Mouse (Mus musculus): ENCODE measurements around the gene Gbe1.

Gbe1 gene

DNA sequence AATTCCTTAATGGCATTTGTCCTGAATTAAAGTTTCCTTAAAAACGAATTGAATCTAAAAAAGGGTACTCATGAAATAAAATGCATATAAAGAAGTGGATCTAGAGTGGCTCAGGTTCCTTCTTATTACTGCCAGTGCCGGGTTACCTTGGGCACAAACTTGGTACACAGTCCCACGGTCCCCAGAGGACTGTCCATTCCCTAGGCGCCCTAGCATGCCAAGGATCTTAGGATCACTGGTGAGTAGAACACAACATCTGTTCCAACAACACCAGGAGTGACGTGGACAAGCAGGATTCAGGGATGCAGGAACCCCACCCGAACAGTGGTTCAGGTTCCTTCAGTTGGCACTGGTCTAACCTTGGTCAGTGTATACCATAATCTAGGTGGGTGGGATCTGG lies 44.6 kb downstream of the Gbe1 start:
- no peak for DNase-seq

DNA sequence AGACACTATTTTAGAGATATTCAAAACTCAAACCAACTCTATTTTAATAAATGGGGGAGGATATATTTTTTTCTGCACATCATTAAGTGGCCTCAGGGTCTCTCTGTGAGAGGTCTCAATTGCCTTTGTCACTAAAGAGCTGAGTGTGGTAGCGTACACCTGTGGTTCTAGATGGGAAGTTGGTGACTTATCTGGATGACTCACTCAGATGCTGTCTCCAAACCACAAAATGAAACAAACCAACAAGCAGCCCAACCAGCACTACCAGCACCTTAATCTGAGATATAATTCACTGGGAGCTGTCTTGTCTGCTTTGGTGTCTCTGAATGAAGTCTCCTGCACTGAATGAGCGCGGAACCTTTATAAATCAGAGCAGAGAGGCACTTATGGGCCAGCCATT lies 51.5 kb downstream of the Gbe1 start:
- DNase-seq, result no peak

DNA sequence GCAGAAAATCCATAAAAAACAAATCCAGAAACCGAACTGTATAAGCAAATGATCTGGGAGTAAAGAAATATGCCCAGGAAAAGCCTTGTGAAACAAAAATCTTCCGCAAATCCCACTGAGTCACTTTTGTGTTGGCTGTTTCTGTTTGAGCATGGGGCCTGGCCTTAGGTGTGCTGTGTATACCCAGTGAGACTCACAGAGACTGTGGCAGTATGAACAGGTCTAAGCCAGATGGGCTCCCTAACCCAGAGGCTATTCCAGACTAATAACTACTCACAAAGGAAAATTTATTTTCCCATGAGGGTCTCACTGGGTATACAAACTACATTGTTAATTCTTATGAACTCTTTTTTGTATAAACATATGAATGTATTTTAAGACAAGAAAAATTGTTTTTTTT lies 67.3 kb downstream of the Gbe1 start:
- DNase-seq, result no peak

DNA sequence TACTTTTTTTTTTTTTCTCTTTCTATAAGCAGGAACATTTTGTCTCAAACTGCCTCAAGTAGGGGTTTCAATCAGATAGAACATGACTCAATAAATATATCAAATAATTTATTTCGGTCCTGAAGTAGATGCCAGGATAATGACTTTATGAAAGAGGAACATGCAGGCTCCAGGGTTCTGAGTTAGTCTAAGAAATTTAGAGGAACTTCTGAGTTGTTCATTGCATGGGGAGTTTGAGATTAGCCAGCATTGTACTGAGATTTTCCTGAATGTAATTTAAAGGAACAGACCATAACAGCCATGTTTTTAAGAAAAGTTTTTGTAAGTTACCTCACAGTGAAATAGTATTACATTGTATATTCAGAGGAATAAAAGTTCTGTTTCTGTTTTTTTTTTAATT lies 71.7 kb downstream of the Gbe1 start:
- DNase-seq, result no peak

DNA sequence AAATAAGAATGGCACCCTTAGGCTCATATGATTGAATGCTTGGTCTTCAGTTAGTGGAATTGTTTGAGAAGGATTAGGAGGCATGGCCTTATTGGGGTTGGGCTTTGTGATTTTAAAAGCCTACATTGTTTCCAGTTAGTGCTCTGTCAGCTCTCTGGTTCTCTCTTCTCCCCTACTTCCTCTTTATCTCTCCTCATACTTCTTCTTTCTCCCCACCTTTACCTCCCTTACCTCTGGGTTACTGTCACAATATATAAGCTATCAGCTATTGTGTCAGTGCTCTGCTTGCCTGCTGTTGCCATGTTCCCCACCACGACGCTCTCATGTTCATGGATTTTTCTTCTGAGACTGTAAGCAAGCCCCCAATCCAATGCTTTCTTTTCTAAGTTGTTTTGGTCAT lies 73.6 kb downstream of the Gbe1 start:
- no peak for DNase-seq

DNA sequence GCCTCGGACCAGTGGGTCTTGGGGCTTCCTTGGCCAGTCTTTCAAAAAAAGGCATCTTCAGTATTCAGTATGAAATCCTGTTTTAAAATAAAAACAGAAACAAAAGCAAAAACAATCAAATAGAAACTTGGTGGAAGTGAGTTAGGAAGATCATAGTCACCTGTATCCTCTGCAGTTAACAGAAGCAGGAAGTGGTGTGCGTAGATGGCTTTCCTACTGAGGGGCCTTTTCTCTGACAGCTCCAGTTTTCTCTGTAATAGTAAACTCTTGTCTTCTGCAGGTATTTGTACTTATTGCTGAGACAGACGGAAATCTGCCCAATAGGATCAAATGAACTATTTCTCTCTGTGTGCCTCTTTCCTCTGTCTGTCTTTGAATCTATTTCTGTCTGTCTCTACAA lies 81.5 kb downstream of the Gbe1 start:
- no peak for DNase-seq

DNA sequence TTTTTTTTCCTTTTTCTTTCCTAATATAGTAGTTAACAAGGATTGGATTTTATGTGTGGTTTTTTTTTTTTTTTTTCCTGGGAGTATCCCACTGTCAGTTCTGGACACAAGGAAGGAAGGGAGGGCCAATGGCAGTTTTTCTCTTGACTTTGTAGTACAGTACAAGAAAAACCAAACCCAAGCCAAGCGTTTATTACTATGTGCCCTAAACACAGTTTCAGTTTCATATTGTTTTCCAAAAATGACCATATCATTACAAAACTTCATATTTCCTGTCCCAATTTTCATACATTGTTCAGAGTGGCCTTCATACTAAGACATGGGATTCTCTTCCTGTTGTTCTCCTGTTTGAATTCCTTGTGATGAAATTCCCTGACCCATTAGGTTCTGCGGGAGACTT lies 94.0 kb downstream of the Gbe1 start:
- DNase-seq, result no peak

DNA sequence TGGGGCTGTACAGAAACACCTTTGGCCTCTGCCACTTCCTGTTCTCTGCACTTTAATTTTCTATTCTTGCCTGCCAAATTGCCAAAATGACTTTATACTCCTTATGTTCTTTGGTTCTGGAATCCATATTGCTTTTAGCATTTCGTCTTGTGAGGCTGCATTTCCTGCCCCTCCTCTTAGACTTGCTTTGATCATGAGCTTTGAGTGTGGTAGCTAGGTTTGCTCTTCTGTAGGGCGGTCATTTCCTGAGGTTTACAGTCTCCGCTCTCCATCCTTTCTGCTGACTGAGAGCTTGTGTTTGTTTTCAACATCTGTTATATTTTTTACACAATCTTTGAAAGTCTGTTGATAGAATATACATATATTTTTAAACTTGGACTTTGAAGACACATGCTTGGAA lies 107.3 kb downstream of the Gbe1 start:
- DNase-seq, result no peak

DNA sequence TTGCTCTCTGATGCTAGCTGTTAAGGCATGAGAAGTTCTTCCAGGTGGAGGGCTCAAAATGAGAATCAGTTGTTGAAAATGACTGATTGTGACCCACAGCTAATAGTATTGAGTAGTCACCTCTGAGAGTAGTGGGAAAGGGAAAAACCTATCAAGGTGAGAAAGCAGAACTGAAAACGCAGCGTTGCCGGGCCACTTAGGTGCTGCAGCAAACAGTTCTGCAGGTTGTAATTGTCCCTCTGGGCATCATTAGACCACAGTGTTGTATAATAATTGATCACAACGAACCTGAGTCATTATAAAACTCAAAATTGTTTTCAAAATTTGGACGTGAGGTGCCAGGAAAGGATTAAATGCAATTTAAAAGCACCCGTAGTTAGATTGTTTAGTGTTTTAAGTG lies 135.8 kb downstream of the Gbe1 start:
- no peak for DNase-seq

DNA sequence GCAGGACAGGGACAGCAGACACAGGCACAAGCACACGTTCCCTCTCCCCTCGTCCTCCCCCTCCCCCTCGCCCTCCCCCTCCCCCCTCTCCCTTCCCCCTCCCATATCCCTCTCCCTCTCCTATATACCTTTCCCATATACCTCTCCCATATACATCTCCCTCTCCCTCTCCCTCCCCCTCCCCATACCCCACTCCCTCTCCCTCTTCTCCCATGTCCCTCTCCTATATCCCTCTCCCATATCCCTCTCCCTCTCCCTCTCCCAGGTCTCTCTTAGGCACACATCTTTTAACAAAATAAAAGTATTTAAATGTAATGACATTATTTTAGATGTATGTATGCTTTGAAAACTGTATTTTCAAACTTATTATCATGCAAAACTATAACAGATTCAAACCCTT lies 161.8 kb downstream of the Gbe1 start:
- no peak for DNase-seq

DNA sequence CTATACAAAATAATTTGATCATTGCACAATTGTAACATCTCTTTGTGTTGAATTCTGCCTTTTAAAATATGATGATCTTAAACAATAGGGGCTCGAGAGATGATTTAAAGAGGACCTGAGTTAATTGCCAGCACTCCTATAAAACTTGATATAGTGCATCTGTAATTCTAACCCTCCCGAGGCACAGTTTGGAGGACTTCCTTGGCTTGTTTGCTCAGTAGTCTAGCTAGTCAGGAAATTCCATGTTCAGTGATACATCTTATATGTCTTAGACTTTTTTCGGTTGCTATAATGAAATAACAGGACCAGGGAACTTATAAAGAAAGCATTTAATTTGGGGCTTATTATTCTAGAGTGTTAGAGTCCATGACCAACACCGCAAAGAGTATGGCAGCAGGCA lies 162.4 kb downstream of the Gbe1 start:
- DNase-seq, result no peak

DNA sequence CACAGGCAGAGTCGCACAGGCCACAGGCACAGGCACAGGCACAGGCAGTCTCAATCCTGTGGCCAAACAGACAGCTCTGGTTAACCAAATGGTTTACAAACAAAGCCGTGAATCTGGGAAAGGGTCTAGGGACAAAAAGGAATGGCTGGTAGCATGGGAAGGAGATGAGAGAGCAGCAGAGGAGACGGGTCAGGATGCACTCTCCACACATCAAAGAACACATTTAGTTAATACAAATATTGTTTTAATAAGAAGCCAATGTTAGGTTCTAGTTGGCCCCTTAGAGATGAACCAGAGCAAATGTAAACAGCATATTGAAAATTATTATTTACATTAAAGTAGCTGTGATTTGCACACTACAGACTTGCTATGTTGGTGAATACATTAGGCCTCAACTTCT lies 166.7 kb downstream of the Gbe1 start:
- no peak for DNase-seq

DNA sequence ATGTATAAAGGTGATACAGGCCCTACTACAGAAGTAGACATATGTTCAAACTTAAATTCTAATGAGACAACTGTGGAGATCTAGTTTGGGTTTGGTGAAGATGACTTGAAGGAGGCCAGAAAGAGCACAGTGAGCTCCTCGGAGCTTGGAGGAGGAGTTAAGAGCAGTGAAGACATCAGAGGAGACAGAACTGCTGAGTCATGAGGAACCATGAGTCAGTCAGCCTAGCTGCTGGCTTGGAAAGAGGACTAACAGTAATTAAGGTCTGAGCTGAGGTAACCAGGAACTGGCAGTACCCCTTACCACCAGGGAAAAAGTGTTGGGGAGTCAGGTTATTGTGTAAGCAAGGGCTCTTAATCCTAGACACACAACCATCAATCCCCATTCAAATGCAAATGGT lies 192.7 kb downstream of the Gbe1 start:
- DNase-seq, result no peak

DNA sequence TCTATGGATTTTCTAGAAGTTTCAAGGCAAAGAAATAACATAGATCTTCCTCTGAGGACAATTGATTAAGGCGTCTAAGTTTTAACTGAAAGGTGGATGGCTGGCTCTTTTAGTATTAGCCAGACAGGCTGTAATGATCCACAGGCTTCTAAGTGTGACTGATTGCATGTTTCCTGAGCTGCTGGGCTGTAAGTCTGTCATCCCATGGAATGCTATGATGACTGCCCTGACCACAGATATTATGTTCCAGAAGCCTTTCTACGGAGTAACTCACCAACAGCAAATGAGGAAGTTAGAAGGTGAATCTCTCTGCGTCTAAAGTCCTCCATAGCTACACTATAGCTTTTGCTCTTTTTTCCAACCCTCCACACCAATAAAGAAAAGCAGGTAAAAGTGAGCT lies 197.2 kb downstream of the Gbe1 start:
- DNase-seq, result no peak

DNA sequence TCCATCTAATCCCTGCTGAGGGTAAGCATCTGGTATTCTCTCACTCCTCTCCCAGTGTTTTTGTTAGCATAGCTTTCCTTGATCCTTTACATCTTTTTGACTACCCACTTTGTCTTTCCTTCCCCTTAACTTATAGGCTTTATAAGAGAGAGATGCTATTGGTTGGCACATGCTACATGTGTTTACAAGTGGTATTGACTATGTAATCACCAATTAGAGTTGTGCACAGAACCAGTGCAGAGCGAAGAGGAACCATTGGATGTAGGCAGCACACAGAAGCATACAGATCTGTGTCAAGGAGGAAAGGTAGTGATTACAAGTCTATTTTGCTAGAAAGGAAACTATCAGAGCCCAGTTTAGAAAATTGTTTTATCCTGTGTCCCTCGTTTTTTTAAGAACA lies 209.1 kb downstream of the Gbe1 start:
- no peak for DNase-seq

DNA sequence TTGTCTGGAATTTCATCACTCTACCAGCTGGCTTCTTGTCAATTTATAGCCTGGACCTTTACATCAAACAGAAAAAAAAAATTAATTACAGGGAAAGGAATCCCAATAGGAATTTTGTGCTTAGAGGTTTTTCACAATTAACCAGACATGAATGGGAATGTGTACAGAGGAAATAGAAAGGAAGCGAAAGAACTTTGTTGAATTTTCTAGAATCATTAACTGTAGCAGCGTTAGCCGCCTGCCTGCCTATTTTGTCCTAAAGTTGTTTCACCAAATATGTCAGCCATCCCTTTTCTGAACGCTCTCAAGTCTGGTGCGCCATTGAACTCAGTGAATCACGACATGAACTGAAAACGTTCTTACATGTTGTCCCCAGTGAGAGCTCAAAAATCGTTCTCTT lies 209.8 kb downstream of the Gbe1 start:
- no peak for DNase-seq

DNA sequence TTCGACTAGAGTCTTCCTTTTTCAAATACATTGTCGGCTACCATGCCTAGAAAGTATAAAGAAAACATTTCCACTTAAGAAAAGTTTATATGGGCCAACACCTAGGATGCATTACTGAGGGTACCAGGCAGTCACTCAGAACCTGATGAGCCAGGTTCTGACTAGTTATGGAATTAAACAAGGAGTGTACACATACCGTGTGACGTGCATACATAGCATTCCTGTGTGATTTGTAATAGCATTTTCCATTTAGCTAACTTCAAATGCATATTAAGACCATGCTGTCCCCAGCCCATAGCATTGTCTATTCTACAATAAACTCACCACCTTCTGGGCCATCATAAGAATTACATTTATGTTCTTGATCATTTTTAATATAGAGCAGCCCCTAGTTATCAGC lies 210.5 kb downstream of the Gbe1 start:
- no peak for DNase-seq

DNA sequence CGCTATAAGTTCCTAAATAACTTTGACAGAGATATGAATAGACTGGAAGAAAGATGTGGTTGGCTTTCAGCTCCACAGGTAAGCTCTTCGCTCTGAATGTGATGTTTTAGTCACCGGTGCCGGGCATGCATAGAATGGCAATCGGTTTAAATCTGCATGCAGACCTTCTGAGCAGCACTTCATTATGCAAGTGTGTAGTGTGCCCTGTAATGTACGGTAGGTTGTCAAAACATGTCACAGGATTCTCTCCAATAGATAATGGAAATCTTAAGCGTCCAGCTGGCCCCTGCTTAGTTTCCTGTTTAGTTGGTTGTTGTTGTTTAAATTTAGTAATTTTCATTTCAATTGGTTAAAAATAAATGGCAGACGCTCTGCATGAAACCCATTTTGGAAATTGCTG lies 213.5 kb downstream of the Gbe1 start:
- no peak for DNase-seq

DNA sequence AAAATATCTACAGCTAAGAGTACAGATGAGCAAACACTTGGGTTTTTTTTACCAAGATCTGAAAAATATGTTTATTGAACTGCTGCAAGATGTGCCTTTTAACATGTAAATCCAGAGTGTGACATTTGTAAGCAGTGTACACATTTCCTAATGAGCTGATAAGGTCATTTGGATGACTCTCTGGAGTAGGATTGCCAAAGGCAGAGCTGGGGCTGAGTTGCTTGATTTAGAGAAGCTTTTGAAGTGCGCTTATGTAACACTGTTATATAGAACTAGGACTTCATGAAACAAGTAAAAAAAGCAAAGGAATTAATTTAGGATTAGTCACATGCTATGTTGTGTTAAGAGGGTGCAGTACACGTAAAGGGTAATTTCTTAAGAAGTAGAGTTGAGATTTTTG lies 221.5 kb downstream of the Gbe1 start:
- no peak for DNase-seq

DNA sequence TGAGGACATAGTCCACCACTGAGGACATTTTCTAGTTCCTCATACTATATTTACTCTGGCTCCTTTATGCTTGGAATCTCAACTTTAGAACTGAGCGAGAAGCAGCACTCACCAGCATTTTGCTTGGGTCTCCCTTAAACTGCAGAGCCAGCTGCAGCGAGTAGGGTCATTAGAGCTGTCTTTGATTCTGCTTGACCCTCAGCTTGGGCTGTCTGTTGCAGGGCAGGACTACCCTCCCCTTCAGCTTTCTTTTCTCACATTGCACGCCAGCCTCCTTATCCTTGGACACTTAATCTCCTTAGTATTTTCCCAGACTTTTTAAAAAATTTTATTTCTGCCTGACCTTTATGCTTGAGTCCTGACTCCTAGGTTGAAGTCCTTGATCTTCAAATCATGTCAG lies 237.1 kb downstream of the Gbe1 start:
- no peak for DNase-seq

DNA sequence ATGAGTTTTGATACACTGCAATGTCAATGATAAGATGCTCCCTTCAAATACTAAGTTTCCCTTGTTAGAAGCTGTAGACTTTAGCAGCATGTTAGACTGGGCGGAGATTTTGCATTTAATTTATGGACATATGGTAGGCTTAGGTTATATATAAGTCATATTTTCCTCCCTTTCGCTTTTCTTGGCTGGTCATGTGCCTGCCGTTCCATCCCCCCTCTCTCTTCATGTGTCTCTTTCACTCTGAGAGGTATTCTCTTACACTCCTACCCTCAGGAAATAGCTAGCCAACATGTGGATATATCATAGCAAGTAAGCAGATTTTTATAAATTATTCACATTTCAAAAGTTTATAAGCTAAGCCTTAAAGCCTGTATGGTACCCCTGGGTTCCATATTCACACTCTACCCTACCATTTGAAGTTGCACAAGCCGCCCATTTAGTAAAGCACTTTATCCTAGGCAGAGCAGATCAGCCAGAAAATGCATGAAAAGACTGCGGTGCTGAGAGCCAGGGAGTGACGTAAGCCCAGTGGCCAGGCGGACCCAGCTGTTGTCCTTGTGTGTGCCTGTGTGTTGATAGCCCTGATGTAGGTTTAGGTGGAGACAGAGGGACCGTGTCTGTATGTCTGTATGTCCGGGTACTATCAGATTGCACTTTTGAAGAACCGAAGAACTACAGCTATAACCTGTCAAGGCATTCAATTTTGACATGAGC lies 248.0 kb downstream of the Gbe1 start:
- no peak for DNase-seq

DNA sequence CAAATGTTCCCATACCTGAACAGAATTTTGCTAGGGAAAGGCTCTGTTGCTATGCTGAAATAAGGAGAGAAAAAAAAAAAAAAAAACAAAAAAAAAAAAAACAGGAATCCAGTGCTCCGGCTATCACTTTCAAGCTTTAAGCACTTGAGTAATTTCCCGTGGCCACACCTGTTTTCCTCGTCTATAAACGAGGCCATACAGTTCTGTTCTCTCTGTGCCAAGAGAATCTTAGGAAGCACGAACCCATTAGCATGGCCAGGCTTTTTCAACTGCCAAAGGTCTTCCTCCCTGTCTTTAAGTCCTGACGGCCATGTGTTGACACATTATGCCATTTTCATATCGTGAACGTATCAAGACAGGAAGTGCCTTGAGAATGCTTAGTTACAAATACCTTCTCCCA lies 248.8 kb downstream of the Gbe1 start:
- no peak for DNase-seq

DNA sequence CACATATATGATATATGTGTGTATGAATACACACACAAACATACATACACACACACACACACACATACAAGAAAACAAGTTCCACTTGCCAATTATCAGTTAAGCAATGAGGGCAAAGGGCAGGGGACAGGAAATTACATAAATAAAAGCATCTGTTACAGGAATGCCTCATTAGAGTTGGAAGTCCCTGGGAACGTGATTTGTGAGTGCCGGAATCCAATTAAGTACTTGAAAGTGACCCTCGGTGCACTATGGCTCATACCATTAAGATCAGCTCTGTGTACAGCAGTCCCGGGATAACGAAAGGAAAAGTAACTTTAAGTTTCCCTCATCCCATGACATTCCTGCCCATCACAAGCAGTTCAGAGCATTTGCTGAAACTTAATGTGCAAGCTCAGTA lies 249.7 kb downstream of the Gbe1 start:
- no peak for DNase-seq

DNA sequence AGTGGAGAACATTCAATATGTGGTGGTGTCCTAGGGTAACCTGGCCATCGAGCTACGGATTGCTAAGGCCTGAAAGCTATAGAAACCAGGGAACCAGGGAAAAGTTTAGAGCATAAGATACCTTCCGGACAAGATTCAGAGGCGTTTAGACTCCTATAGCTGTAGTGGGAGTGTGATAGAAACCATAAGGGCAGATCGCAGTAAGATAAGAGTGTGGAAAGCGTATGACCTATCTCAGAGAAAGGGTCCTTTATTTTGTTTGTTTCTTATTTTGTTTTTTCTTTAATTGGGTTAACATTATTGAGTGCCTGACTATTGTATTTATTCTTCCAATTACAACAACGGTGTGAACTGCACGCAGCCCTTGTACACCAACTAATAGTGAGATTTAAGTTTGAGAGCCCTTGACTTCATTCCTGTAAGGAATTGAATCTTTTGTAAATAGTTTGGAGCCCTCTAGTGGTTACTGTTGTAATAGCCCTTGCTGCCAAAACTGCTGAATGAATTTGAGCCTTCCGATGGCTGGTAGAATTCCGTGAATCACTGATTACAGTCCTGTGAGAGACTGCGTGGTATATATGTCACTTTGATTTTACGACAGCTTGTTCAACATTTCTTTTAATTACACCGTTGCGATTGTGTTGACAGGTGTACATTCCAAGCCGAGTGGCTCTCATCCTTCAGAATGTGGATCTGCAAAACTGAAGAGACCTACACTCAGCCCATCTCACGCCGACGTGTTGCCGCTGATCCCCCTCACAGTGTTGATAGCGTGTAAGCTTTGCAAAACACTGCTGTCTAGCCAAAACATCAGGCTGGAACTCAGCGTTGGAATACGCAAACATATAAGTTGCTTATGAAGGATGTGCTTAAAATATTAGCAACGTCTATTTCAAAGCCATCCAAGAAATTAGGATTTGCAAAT lies 254.9 kb downstream of the Gbe1 start:
- DNase-seq, result no peak

DNA sequence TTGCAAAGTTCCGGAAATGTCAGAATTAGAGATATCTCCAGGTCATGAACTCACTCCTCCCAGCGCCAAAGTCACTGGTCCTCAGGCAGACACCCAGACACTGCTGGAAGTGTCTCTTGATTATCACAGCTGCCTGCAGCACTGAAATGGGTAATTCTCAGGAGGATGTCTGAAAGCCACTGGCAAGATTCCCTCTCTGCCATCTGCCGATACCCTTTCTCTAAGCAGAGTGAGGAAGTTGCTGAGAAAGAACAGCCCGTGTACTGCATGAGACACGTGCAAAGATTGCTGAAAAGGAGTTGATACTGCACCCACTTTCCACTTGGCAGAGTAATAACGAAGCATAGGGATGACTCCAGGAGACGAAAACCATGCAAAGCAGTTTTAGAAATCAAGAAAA lies 272.2 kb downstream of the Gbe1 start:
- DNase-seq, result no peak
